Mouse (Mus musculus) heart, adult 11 months (tissue): ENCODE measurements at regions not wholly inside any gene's neighbourhood (a gene's known extent, or its start where the extent isn't known, plus 50 kb on each side); places are given as distances from the start of the nearest gene placed in this dataset.
A peak's percentile ranks its signal among the peaks of the same experiment; 100 is the strongest.

Experiments
- DNase-seq: peaks from one replicate; pipeline ENCODE4 v3.0.0; 2022

GRCm38 (mm10) chr13:73405720-73406629, 61.0 kb upstream of the Lpcat1 start:
- peak; percentile 90 for DNase-seq

- DNase-seq, result no peak
Measured at GRCm38 (mm10) chr13:73400921-73401320, 66.1 kb upstream of the Lpcat1 start.

- peak; percentile 71 for DNase-seq
Measured at GRCm38 (mm10) chr13:73397033-73397432, 68.7 kb upstream of the Ndufs6 start.

- DNase-seq, result peak; percentile 83
Measured at GRCm38 (mm10) chr13:73395856-73396255, 67.5 kb upstream of the Ndufs6 start.

GRCm38 (mm10) chr13:73389051-73389450, 60.7 kb upstream of the Ndufs6 start:
- DNase-seq, result peak; percentile 82

- DNase-seq, result no peak
Measured at GRCm38 (mm10) chr13:73383585-73383984, 55.2 kb upstream of the Ndufs6 start.
